Mouse (Mus musculus): Measurements from ENCODE around the gene Bclaf1.
A peak's percentile ranks its signal among the peaks of the same experiment; 100 is the strongest.

Bclaf1 gene

DNA sequence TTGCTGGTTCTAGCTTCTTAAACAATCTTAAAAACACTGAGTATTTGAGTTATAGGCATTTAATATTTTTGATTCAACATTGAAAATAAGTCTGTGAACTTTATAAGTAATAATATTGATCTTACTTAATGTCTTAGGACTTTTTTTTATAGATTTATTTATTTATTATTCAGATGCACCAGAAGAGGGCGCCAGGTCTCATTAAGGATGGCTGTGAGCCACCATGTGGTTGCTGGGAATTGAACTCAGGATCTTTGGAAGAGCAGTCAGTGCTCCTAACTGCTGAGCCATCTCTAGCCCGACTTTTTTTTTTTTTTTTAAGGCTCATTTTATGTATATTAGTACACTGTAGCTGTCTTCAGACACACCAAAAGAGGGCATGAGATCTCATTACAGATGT is 2.5 kb downstream of the Bclaf1 start:
- DNase-seq (ENCODE audit: low read depth, low spot score), result no peak

- DNase-seq (ENCODE audit: low read depth, low spot score), result no peak
Measured at GRCm38 (mm10) chr10:20317466-20317865, 5.2 kb downstream of the Bclaf1 start.

DNA sequence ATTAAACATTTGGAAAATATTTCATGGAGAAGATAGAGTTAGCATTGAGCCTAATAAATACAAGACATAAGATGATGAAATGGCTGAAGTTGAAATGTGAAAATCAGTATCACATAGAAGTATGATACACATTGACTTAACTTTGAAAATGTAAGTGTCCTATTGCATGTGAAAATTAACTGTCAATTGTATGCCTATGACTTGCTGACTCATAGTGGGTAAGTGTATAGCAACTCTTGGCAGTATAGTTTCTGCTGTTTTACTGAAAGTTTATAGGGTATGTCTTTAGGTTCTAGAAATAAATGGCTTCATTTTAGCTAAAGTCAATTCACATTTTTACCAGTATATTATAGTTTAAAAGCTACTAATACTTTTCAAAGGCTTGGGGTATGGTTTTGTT is 14.0 kb downstream of the Bclaf1 start:
- DNase-seq (ENCODE audit: low read depth, low spot score), result no peak

- no peak for DNase-seq (ENCODE audit: low read depth, low spot score)
Measured at GRCm38 (mm10) chr10:20331262-20331661, 19.0 kb downstream of the Bclaf1 start.

DNA sequence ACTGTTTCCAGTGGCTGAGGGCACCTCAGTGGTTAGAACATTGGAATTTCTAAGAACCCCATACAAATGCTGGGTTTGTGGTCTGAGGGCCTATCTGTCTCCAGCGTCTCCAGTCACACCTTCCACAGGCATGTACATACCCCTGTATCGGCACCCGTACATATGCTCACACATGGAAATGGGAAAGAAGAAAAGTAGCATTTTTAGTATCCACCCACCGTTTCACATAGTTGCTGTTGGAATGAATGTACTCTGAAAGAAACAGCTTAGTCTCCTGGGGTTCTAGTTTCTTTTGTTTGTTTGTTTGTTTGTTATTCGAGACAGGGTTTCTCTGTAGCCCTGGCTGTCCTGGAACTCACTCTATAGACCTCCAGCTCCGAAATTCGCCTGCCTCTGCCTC is 25.6 kb downstream of the Bclaf1 start:
- no peak for DNase-seq (ENCODE audit: low read depth, low spot score)

- DNase-seq (ENCODE audit: low read depth, low spot score), result no peak
Measured at GRCm38 (mm10) chr10:20345736-20346135, 33.5 kb downstream of the Bclaf1 start.

GRCm38 (mm10) chr10:20347285-20348214 is 35.3 kb downstream of the Bclaf1 start, which contains the start of gene Mtfr2:
Gene Mtfr2 (plus strand): TSS chr10:20347770.
- peak; percentile 95 for DNase-seq (ENCODE audit: low read depth, low spot score)

DNA sequence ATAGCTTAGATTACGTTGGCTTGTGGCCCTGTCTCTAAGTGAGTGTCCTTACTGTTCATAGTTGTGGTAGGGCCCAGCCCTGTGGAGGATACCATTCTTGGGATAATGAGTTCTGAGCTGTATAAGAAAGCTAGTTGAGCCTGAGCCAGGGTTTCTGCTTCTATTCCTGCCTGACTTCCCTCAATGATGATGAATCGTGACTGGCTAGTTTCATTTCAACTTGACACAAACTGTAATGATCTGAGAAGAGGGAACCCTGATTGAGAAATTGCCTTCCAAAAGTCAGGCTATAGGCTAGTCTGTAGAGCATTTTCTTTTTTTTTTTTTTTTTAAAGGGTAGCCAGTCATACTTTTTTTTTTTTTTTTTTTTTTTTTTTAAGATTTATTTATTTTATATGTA is 36.6 kb downstream of the Bclaf1 start:
- DNase-seq (ENCODE audit: low read depth, low spot score), result no peak

- DNase-seq (ENCODE audit: low read depth, low spot score), result peak; percentile 38
Measured at GRCm38 (mm10) chr10:20361542-20362449, 49.5 kb downstream of the Bclaf1 start.

DNA sequence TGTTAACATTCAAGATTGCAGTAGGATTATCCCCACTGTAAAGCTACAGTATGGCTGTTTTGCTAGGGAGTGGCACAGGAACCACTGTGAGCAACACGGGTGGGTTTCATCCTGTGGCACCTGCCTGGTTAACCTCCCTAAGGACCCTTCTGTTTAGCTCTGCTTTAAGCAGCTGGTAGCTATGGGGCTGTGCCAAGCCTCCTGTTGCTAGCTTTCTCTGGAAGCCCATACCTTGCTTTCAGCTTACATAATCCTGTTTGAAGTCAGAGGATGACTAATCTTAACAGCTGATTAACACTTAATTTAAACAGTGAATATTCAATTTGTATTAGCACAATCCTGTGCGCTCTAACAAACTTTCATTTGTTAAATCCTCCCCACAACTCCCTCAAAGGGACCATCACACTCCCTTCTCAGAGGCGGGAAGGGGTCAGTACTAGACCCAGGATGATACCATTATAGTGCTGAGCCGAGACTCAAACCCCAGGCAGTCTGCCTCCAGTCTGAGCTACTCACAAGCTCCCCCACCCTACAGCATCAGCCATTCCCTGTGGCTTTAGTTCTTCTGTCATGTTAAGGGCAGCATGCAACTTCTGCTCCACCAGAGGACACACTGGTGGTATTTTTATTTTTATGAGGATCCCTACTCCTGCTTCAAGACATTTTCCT is 50.3 kb downstream of the Bclaf1 start:
- no peak for DNase-seq (ENCODE audit: low read depth, low spot score)

DNA sequence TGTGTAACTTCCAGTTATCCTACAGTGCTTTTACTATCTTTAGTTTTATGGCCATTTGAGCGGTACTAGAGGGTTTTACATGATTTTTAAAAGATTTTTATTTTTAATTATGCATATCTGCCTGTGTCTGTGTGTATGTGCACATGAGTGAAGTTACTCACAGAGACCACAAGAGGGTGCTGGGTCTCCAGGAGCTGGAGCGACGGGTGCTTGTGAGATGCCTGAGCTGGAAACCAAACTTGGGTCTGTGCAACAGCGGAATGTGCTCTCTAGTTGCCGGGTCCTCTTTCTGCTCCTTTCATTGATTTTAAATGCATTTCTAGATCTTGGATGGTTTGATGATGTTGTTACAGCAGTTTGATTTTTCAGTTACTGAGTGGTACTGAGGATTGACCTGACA is 59.8 kb downstream of the Bclaf1 start:
- no peak for DNase-seq (ENCODE audit: low read depth, low spot score)

DNA sequence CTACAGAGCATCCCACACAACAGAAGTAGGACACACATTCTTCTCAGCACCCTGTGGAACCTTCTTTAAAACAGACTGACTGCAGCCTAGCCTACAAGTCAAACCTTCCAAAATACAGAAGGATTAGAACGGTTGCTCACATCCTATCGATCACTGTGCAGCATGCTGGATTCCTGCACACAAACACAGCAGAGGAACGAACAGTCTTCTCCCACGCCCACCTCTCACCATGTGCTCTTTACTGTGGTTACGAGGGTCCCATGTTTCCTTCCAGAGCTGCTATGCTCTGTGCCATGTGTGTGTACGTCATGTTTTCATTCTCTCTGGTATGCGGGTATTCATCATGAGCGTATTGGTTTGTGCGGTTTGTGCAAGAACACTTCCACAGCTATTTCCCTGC is 65.4 kb downstream of the Bclaf1 start:
- no peak for DNase-seq (ENCODE audit: low read depth, low spot score)

DNA sequence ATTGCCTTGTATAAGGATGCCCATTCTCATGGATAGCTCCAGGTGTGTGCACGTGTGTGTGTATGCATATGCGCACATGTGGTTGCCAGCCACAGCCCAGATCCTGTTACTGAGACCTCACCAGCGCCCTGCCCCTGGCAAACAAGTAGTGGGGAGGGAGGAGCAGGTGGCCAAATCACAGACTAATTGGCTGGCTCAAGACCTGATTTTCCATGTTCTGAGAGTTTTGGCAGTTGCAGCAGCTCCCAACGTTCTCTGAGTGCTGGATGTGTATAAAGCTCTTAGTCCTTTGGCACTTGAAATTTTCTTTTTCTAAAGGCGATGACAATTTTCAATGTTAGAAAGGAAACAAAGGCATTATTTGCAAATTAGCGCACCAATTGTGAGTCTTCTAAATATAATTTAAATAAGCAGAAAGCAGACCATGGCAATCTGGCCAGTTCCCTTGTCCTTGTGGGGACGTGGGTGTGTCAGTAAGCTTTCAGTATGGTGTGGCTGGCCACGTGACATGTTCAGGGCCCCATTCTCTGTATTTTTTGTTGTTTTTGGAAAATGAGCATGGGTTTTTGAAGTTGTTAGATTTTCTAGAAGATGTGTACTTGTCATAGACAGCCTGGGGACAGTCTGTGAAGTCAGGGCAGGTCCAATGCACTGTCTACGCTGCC is 66.9 kb downstream of the Bclaf1 start:
- no peak for DNase-seq (ENCODE audit: low read depth, low spot score)

DNA sequence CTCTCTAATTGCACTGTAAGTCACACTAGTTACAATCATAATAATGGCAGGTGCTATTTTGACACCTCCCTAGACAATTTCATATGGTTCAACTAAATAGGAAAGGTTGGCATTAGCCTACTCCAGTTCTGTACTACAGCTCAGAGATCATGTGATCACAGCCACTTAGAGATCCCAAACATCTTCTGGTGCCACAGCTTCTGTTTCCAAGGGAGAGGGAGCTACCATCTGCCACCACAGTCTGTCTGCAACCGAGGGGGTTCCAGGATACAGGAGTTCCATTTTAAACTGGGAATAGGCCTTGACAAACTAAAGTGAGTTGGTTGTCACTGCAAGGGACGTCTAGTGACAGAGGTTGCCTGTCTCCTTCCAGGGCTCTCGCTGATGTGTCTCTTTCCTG is 68.5 kb downstream of the Bclaf1 start:
- no peak for DNase-seq (ENCODE audit: low read depth, low spot score)

- DNase-seq (ENCODE audit: low read depth, low spot score), result no peak
Measured at GRCm38 (mm10) chr10:20381352-20381751, 69.1 kb downstream of the Bclaf1 start.

DNA sequence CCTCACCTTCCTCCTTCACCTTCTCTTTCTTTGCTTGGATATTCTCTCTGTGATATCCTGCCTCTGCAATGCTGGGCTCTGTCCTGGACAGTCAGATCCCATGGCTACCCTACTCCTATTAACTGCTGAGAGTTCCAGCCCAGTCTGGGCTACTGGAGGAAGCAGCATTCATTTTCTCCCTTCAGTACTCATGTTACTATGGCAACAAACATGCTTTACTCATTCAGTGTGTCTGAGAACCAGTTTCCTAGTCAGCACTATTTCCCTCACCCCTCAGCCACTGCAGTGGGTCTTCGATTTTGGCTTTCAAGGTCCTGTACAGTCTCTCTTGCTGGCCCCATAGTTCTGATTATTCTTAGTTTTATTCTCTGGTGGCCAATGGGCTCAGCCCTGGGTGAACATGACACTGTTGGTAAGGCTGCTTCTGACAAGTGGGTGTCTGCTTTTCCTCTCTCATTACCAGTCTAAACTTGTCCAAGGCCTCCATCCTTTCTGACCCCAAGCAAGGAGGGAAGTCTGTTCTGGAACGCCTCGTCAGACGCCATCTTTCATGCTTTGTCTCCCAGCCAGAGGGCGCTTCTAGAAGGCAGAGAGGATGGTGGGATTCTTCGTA is 70.6 kb downstream of the Bclaf1 start:
- DNase-seq (ENCODE audit: low read depth, low spot score), result no peak

- DNase-seq (ENCODE audit: low read depth, low spot score), result no peak
Measured at GRCm38 (mm10) chr10:20390568-20390967, 78.3 kb downstream of the Bclaf1 start.

Data from forelimb bud, embryonic 11.5 days (tissue).